Mouse (Mus musculus): Measurements from ENCODE around the gene Cd82.

GRCm38 (mm10) chr2:93414163-93414562 lies 48.8 kb downstream of the Cd82 start:
- TF ChIP-seq CTCF (IDR thresholded peaks at IDR 0.05; ENCODE audit: control insufficient read depth, insufficient read depth, insufficient read length), result no peak
- TF ChIP-seq MYOD1 (IDR thresholded peaks at IDR 0.05; ENCODE audit: control insufficient read depth, insufficient read length, low read depth), result no peak
- no peak for TF ChIP-seq MAX (IDR thresholded peaks at IDR 0.05)
- TF ChIP-seq CEBPB (IDR thresholded peaks at IDR 0.05; ENCODE audit: low read depth), result no peak
- no peak for TF ChIP-seq USF1 (IDR thresholded peaks at IDR 0.05; ENCODE audit: low read depth)
- no peak for TF ChIP-seq FOSL1 (IDR thresholded peaks at IDR 0.05; ENCODE audit: insufficient read depth, low read length, poor library complexity, severe bottlenecking)
- no peak for TF ChIP-seq MYOG (IDR thresholded peaks at IDR 0.05; ENCODE audit: control insufficient read depth, extremely low read depth, insufficient read length)
